Mouse (Mus musculus) olfactory bulb, adult 2 months (tissue): ENCODE results near the gene Dld.

Source experiments
- CTCF ChIP-seq: fragments of 200-500 bp; IDR thresholded peaks from 2 replicates; pipeline ENCODE4 v1.5.1; 2012; ENCODE audit warnings: low read depth, mild to moderate bottlenecking, low read length, moderate library complexity; ENCODE audit not compliant: insufficient read depth
- POLR2A ChIP-seq: fragments of 200-500 bp; IDR thresholded peaks from 2 replicates; pipeline ENCODE4 v1.6.1; 2012; ENCODE audit warnings: mild to moderate bottlenecking, low read depth, low read length, moderate library complexity; ENCODE audit not compliant: insufficient read depth

DNA sequence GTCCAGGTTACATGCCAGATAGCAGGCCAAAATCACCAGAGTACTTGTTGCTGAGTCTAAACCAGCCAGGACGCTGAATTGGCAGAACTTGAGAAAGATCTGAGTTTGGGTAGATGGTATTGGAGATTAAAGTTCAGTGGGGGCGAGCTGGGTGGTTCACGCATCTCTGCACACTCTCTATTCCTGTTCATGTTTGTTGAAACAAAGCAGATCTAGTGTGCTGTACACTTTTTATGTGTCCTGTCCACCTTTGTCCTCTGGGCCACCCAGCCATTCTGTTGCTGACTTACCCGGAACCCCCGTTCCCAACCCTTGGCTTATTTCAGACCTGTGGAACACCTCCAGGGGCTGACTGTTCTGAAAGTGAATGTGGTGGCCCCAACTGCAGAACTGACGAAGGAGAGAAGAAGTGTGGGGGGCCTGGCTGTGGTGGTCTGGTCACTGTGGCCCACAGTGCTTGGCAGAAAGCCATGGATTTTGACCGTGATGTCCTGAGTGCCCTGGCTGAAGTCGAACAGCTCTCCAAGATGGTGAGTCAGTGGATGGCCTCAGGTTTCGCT lies 28.0 kb downstream of the Dld start:
- TF ChIP-seq POLR2A (no peak), CTCF (no peak)
